Mouse (Mus musculus) stomach, postnatal 0 days (tissue): ENCODE data around the gene Rgl3. TPM values are rescaled to one million over a fixed set of nuclear protein-coding genes. Genes with fewer than 3 reads are reported as not detected.
A peak's percentile ranks its signal among the peaks of the same experiment; 100 is the strongest.

Experiments used
- ATAC-seq: fragments of 200-750 bp; cut with Nextera tagmentation; 2 replicates; pipeline ENCODE4 v1.8.0; 2017; ENCODE audit not compliant: low FRiP score, low TSS enrichment
- DNase-seq: peaks from one replicate; pipeline ENCODE4 v3.0.0-alpha.2; 2016; ENCODE audit warnings: low spot score
- H3K27ac ChIP-seq: fragments of 300-500 bp; sonication (generic); replicated peaks from 2 replicates; pipeline ENCODE4 v1.5.1; 2014; ENCODE audit warnings: mild to moderate bottlenecking, control low read depth
- H3K27me3 ChIP-seq: fragments of 300-500 bp; sonication (generic); 2 replicates; pipeline ENCODE4 v1.6.1; 2014; ENCODE audit warnings: low read length; ENCODE audit not compliant: control insufficient read depth, insufficient read depth
- H3K36me3 ChIP-seq: fragments of 300-500 bp; sonication (generic); 2 replicates; pipeline ENCODE4 v1.6.1; 2014; ENCODE audit warnings: low read length, mixed read lengths; ENCODE audit not compliant: control insufficient read depth, insufficient read depth
- H3K4me1 ChIP-seq: fragments of 300-500 bp; sonication (generic); replicated peaks from 2 replicates; pipeline ENCODE4 v1.6.1; 2014; ENCODE audit warnings: antibody characterized with exemption; ENCODE audit not compliant: control insufficient read depth, insufficient read depth
- H3K4me2 ChIP-seq: fragments of 300-500 bp; sonication (generic); replicated peaks from 2 replicates; pipeline ENCODE4 v1.6.1; 2014; ENCODE audit warnings: low read depth, mild to moderate bottlenecking, control low read depth, moderate library complexity
- H3K4me3 ChIP-seq: fragments of 300-500 bp; sonication (generic); 2 replicates; pipeline ENCODE4 v1.5.1; 2014; ENCODE audit warnings: low read depth, low read length, control low read depth
- H3K9ac ChIP-seq: fragments of 300-500 bp; sonication (generic); 2 replicates; pipeline ENCODE4 v1.6.1; 2014; ENCODE audit warnings: mild to moderate bottlenecking, low read length, control low read depth, mixed read lengths
- H3K9me3 ChIP-seq: fragments of 300-500 bp; sonication (generic); 2 replicates; pipeline ENCODE4 v1.6.1; 2016; ENCODE audit warnings: low read length; ENCODE audit not compliant: control insufficient read depth
- CTCF ChIP-seq: IDR thresholded peaks from 2 replicates; pipeline ENCODE4 v1.5.1; 2016; ENCODE audit warnings: antibody characterized with exemption, low read depth, mild to moderate bottlenecking, moderate library complexity
- EP300 ChIP-seq: optimal IDR thresholded peaks from 2 replicates; pipeline ENCODE3; 2016; ENCODE audit warnings: antibody characterized with exemption
- WGBS: fragments of 180-500 bp; shearing (Covaris S2); extraction: QIAGEN DNeasy Blood & Tissue Kit; methylation state at CpG from one replicate; pipeline ENCODE4 v1.1.7; 2014; 5-methylcytosine and 5-hydroxymethylcytosine counted together
- polyA plus RNA-seq: library from polyadenylated mRNA; unstranded; fragments of >200 nt; fragmentation: Nextera tagmentation; extraction: Ambion mirVana; gene quantifications from 2 replicates; pipeline ENCODE4 v1.2.1, GENCODE M21; 2015

The Rgl3 gene
- polyA plus RNA-seq, 1 experiment from 2014 or later, result 2.7 TPM

DNA sequence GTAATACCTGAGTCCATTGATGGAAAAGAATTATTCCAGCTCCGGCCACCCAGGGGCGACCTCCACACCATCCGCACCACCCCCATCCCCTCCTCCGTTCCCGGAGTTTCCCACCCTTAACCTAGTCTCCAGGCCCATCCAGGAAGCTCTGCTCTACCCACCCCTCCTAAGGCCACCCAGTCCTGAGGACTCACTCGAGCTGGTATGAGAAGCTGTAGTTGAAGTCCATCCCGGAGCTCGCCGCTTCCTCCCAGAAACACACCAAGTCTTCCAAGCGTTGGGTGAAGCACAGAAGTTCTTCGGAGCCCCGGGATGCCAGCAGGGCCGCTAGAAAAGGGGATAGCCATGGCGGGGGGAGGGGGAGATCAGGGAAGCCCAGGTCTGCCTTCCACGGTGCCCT lies 27.2 kb downstream of the Rgl3 start:
- no peak for TF ChIP-seq EP300
- no peak for TF ChIP-seq CTCF
- ATAC-seq, result peak; percentile 33; the same call in 1 of the 2 replicates
- Histone ChIP-seq H3K4me2 (peak overlapping the region; percentile 90), H3K4me3 (peak overlapping the region; percentile 44), H3K36me3 (no peaks in the 10 kb centered on the region), H3K9ac (peak overlapping the region; percentile 31), H3K9me3 (no peaks in the 10 kb centered on the region), H3K27ac (no peak overlapping the region), H3K27me3 (no peaks in the 10 kb centered on the region), H3K4me1 (peaks cover 2% of the 10 kb centered on the region; the same call in 1 of the 2 replicates)
- WGBS, result 0% methylated on average over 15 of the region's 15 CpGs
- DNase-seq, result no peak

DNA sequence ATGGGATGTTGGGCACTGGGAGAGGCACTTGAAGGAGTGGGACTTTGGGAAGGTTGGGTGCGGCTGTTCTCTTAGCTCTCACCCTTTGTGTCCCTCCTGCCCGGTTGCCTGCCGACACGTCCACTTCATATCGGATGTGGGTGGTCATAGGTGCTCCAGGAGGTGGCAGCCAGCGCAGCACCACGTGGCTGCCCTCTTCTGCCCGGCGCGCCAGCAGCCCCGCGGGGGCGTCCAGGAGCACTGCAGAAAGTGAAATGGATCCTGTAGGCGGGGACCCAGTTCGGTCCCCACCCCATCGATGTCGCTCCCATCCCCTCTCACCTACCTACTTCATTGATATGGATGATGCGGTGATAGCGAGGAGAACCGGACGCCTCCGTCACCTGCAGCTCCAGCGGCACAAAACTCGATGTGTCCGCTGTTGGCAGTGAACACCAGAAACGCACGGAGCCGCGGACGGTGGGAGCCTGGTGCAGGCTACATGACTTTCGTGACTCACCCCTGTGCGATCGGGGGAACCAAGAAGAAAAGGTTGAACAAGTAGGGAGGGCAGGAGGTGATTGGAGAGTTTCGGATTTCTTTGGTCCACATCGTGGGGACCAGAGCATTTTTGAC lies 27.8 kb downstream of the Rgl3 start:
- Histone ChIP-seq H3K27ac (no peak overlapping the region), H3K27me3 (no peaks in the 10 kb centered on the region), H3K9ac (peak overlapping the region; percentile 50), H3K9me3 (no peaks in the 10 kb centered on the region), H3K4me1 (peaks cover 2% of the 10 kb centered on the region; the same call in 1 of the 2 replicates), H3K4me2 (peak overlapping the region; percentile 90), H3K4me3 (peak overlapping the region; percentile 44), H3K36me3 (no peaks in the 10 kb centered on the region)
- no peak for ATAC-seq
- TF ChIP-seq EP300 (no peak), CTCF (0 out of 2 replicates have a peak, but pooled peaks have one; percentile 3)
- WGBS, result 4% methylated on average over 35 of the region's 35 CpGs
- no peak for DNase-seq

DNA sequence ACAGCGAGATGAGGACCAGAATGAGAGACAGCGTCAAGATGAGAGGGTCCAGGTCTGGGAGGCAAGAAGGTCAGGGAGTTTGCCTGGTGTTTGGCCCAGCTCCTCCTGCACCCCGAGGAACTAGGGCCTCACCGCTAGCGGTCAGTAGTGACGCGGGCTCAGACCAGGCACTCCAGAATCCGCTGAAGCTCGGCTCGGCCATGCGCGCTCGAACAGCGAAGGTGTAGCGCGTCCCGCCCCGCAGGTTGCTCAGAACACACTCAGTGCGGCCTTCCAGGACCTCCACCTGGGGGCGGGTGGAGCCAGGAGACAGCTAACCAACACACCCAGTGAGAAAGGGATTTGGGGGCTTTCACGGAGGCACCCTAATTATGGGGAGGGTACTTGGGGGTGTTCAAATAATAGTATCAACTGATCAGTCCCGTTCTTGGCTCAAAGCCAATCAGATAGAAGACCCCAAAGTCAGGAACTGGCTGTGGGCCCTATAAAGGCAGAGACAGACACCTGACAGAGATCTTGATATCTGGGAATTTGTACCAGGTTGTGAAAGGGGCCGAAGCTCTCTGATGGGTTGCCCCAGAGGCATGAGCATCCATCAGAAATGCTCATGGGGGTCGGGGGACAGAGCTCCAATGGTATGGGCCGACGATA lies 28.6 kb downstream of the Rgl3 start:
- Histone ChIP-seq H3K27me3 (no peaks in the 10 kb centered on the region), H3K4me2 (peak overlapping the region; percentile 11; the same call in 1 of the 2 replicates), H3K36me3 (no peaks in the 10 kb centered on the region), H3K4me3 (no peak overlapping the region), H3K9me3 (no peaks in the 10 kb centered on the region), H3K4me1 (peaks cover 2% of the 10 kb centered on the region; the same call in 1 of the 2 replicates), H3K9ac (no peak overlapping the region), H3K27ac (no peak overlapping the region)
- TF ChIP-seq EP300 (no peak), CTCF (peak; percentile 54)
- ATAC-seq, result no peak
- 15% methylated on average over 26 of the region's 26 CpGs for WGBS
- DNase-seq, result peak; percentile 72

GRCm38 (mm10) chr9:21960135-21960534 lies 29.1 kb downstream of the Rgl3 start:
- Histone ChIP-seq H3K4me2 (0 out of 2 replicates have a peak overlapping the region, but pooled peaks have one; percentile 11), H3K27ac (no peak overlapping the region), H3K36me3 (no peaks in the 10 kb centered on the region), H3K9me3 (no peaks in the 10 kb centered on the region), H3K4me1 (peaks cover 2% of the 10 kb centered on the region; the same call in 1 of the 2 replicates), H3K9ac (no peak overlapping the region), H3K27me3 (no peaks in the 10 kb centered on the region), H3K4me3 (no peak overlapping the region)
- DNase-seq (no peak), ATAC-seq (no peak)
- TF ChIP-seq CTCF (no peak), EP300 (no peak)
- WGBS, result 48% methylated on average over 9 of the region's 9 CpGs

GRCm38 (mm10) chr9:21959244-21959643 lies 30.0 kb downstream of the Rgl3 start:
- H3K9me3 ChIP-seq, result no peaks in the 10 kb centered on the region
- ATAC-seq (no peak), DNase-seq (no peak)
- no peak overlapping the region for H3K27ac ChIP-seq
- H3K4me2 ChIP-seq, result no peak overlapping the region
- no peak overlapping the region for H3K9ac ChIP-seq
- peaks cover 2% of the 10 kb centered on the region; the same call in 1 of the 2 replicates for H3K4me1 ChIP-seq
- TF ChIP-seq EP300, result no peak
- TF ChIP-seq CTCF, result no peak
- H3K36me3 ChIP-seq, result no peaks in the 10 kb centered on the region
- WGBS, result 87% methylated on average over 7 of the region's 7 CpGs
- no peaks in the 10 kb centered on the region for H3K27me3 ChIP-seq
- no peak overlapping the region for H3K4me3 ChIP-seq

- TF ChIP-seq EP300, result no peak
- no peak for TF ChIP-seq CTCF
- H3K4me1 ChIP-seq, result peaks cover 2% of the 10 kb centered on the region; the same call in 1 of the 2 replicates
- no peak for DNase-seq
- no peak overlapping the region for H3K4me3 ChIP-seq
- H3K4me2 ChIP-seq, result no peak overlapping the region
- no peak overlapping the region for H3K27ac ChIP-seq
- no peaks in the 10 kb centered on the region for H3K27me3 ChIP-seq
- no peaks in the 10 kb centered on the region for H3K36me3 ChIP-seq
- ATAC-seq, result no peak
- 73% methylated on average over 5 of the region's 5 CpGs for WGBS
- no peak overlapping the region for H3K9ac ChIP-seq
- no peaks in the 10 kb centered on the region for H3K9me3 ChIP-seq
Observed at GRCm38 (mm10) chr9:21958372-21958771, 30.9 kb downstream of the Rgl3 start.
